Mouse (Mus musculus) CH12.LX (cell line): ENCODE measurements around the gene Trp53bp2. TPM values are rescaled to one million over a fixed set of nuclear protein-coding genes. Genes with fewer than 3 reads are reported as not detected.

Source experiments
- DNase-seq: peaks from one replicate; pipeline ENCODE4 v3.0.0-alpha.2; 2013; ENCODE audit errors: extremely low read depth
- H3K27ac ChIP-seq: 2 replicates; pipeline ENCODE4 v1.5.1; 2012; ENCODE audit warnings: low read depth, mild to moderate bottlenecking, control low read depth, moderate library complexity; ENCODE audit not compliant: insufficient read depth
- H3K27me3 ChIP-seq: replicated peaks from 2 replicates; pipeline ENCODE3; 2012; ENCODE audit warnings: inconsistent platforms
- H3K36me3 ChIP-seq, 2 experiments: replicated peaks in 1 of 2; 2 replicates each; pipeline versions ENCODE3 to v1.6.1; 2012; ENCODE audit warnings: inconsistent platforms in 1 of 2, low read length in 1 of 2, mild to moderate bottlenecking in 1 of 2, mixed read lengths in 1 of 2, moderate library complexity in 1 of 2; ENCODE audit not compliant: control insufficient read depth in 1 of 2, insufficient read depth in 1 of 2
- H3K4me1 ChIP-seq, 2 experiments: 2 replicates each; pipeline ENCODE4 v1.6.1; 2012; ENCODE audit warnings: inconsistent platforms in 1 of 2, moderate library complexity in 1 of 2; ENCODE audit not compliant: insufficient read depth in 2 of 2, control insufficient read depth in 1 of 2
- H3K4me2 ChIP-seq: 2 replicates; pipeline ENCODE4 v1.6.1; 2012; ENCODE audit warnings: low read depth, mild to moderate bottlenecking, control low read depth; ENCODE audit not compliant: poor library complexity, insufficient read depth, severe bottlenecking
- H3K4me3 ChIP-seq, 3 experiments: fragments of 150-350 bp in 1 of 3; sonication (generic) in 1 of 3; replicated peaks in 1 of 3; 2 replicates each; pipeline versions ENCODE3 to v1.5.1; 2011 to 2012; ENCODE audit warnings: low read depth in 2 of 3, low read length in 2 of 3, mild to moderate bottlenecking in 2 of 3, moderate library complexity in 2 of 3, control low read depth in 1 of 3, improper control_type of control experiment in 1 of 3, inconsistent platforms in 1 of 3, mixed read lengths in 1 of 3; ENCODE audit not compliant: poor library complexity in 1 of 3
- H3K79me2 ChIP-seq: replicated peaks from 2 replicates; pipeline ENCODE4 v1.6.1; 2012; ENCODE audit warnings: mild to moderate bottlenecking, moderate library complexity; ENCODE audit not compliant: control insufficient read depth, poor library complexity, insufficient read depth, severe bottlenecking; ENCODE audit errors: extremely low read depth
- H3K9ac ChIP-seq: 2 replicates; pipeline ENCODE4 v1.6.1; 2012; ENCODE audit warnings: low read depth, mild to moderate bottlenecking, control low read depth, moderate library complexity; ENCODE audit not compliant: insufficient read depth
- H3K9me3 ChIP-seq: replicated peaks from 2 replicates; pipeline ENCODE3; 2012; ENCODE audit warnings: low read length, inconsistent platforms, mixed read lengths
- BHLHE40 ChIP-seq: IDR thresholded peaks from 2 replicates; pipeline ENCODE4 v1.6.1; 2011; ENCODE audit warnings: mild to moderate bottlenecking, low read depth, low read length, improper control_type of control experiment
- CHD1 ChIP-seq: IDR thresholded peaks from 2 replicates; pipeline ENCODE4 v1.6.1; 2012; ENCODE audit warnings: low read depth, low read length, improper control_type of control experiment, inconsistent platforms
- CHD2 ChIP-seq: IDR thresholded peaks from 2 replicates; pipeline ENCODE4 v1.6.1; 2011; ENCODE audit warnings: low read length, improper control_type of control experiment
- ELF1 ChIP-seq: IDR thresholded peaks from 2 replicates; pipeline ENCODE4 v1.6.1; 2014; ENCODE audit warnings: low read depth, mild to moderate bottlenecking, inconsistent platforms, low read length, improper control_type of control experiment
- EP300 ChIP-seq: IDR thresholded peaks from 2 replicates; pipeline ENCODE4 v1.6.1; 2011; ENCODE audit warnings: low read length, improper control_type of control experiment
- GABPA ChIP-seq: IDR thresholded peaks from 2 replicates; pipeline ENCODE4 v1.6.1; 2012; ENCODE audit warnings: low read depth, low read length, improper control_type of control experiment, inconsistent platforms; ENCODE audit not compliant: insufficient replicate concordance
- IRF4 ChIP-seq: IDR thresholded peaks from 2 replicates; pipeline ENCODE4 v1.6.1; 2014; ENCODE audit warnings: low read depth, mild to moderate bottlenecking, inconsistent platforms, low read length, improper control_type of control experiment
- MAZ ChIP-seq: IDR thresholded peaks from 2 replicates; pipeline ENCODE4 v1.6.1; 2012; ENCODE audit warnings: low read depth, mild to moderate bottlenecking, inconsistent platforms, low read length, improper control_type of control experiment, moderate library complexity
- MEF2A ChIP-seq: IDR thresholded peaks from 2 replicates; pipeline ENCODE4 v1.6.1; 2014; ENCODE audit warnings: low read depth, mild to moderate bottlenecking, inconsistent platforms, low read length, improper control_type of control experiment, borderline replicate concordance
- MXI1 ChIP-seq: IDR thresholded peaks from 2 replicates; pipeline ENCODE4 v1.6.1; 2011; ENCODE audit warnings: mild to moderate bottlenecking, low read depth, low read length, improper control_type of control experiment
- MYC ChIP-seq: IDR thresholded peaks from 2 replicates; pipeline ENCODE4 v1.6.1; 2011; ENCODE audit warnings: low read depth, mild to moderate bottlenecking, improper control_type of control experiment, low read length
- NELFE ChIP-seq: IDR thresholded peaks from 2 replicates; pipeline ENCODE4 v1.6.1; 2011; ENCODE audit warnings: low read depth, low read length, improper control_type of control experiment
- PAX5 ChIP-seq: IDR thresholded peaks from 2 replicates; pipeline ENCODE4 v1.6.1; 2012; ENCODE audit warnings: low read length, inconsistent platforms, mixed read lengths
- POLR2A ChIP-seq: IDR thresholded peaks from 2 replicates; pipeline ENCODE4 v1.6.1; 2011; ENCODE audit warnings: low read depth, mild to moderate bottlenecking, improper control_type of control experiment, low read length
- RCOR1 ChIP-seq: conservative IDR thresholded peaks from 2 replicates; pipeline ENCODE4 v1.6.1; 2012; ENCODE audit warnings: low read depth, mild to moderate bottlenecking, inconsistent platforms, low read length, improper control_type of control experiment
- SIN3A ChIP-seq: IDR thresholded peaks from 2 replicates; pipeline ENCODE4 v1.6.1; 2012; ENCODE audit warnings: low read length, improper control_type of control experiment, inconsistent platforms
- TBP ChIP-seq: conservative IDR thresholded peaks from 2 replicates; pipeline ENCODE4 v1.6.1; 2011; ENCODE audit warnings: low read depth, low read length, improper control_type of control experiment
- USF2 ChIP-seq: conservative IDR thresholded peaks from 2 replicates; pipeline ENCODE4 v1.6.1; 2011; ENCODE audit warnings: low read depth, low read length, improper control_type of control experiment
- ZC3H11A ChIP-seq: IDR thresholded peaks from 2 replicates; pipeline ENCODE4 v1.6.1; 2012; ENCODE audit warnings: low read depth, mild to moderate bottlenecking, inconsistent platforms, low read length, improper control_type of control experiment
- ZKSCAN1 ChIP-seq: IDR thresholded peaks from 2 replicates; pipeline ENCODE4 v1.6.1; 2012; ENCODE audit warnings: low read depth, inconsistent platforms, low read length, improper control_type of control experiment, borderline replicate concordance
- ZNF384 ChIP-seq: IDR thresholded peaks from 2 replicates; pipeline ENCODE4 v1.6.1; 2012; ENCODE audit warnings: low read depth, low read length, improper control_type of control experiment, inconsistent platforms
- dilution Hi-C: fragments of 300-500 bp; cut with MboI; formaldehyde crosslinking; loops from 2 replicates; pipeline ENCODE4 v1.14.3; 2020; ENCODE audit warnings: low sequenced_read_pairs; ENCODE audit not compliant: extremely low pct_unique_long_range_greater_than_20kb, extremely low pct_ligation_motif_present
- in situ Hi-C: fragments of 300-500 bp; cut with MboI; formaldehyde crosslinking; loops from 3 replicates; pipeline ENCODE4 v1.14.3; 2019; ENCODE audit warnings: low sequenced_read_pairs, low pct_ligation_motif_present, low pct_unique_long_range_greater_than_20kb, mixed read lengths
- polyA plus RNA-seq: library from polyadenylated mRNA; unstranded; fragments of >175 nt; gene quantifications from 2 replicates; pipeline ENCODE4 v1.2.1, GENCODE M21; 2012; ENCODE audit warnings: low read depth; ENCODE audit not compliant: insufficient read length
- total RNA-seq, 2 experiments: library from RNA; depleted of rRNA; stranded (reverse); fragments of 300-350 nt in 1 of 2; fragments of >200 nt in 1 of 2; gene quantifications; 2 replicates each; pipeline ENCODE4 v1.2.3; 2012 to 2014

Gene Trp53bp2
- total and polyA plus RNA-seq, 3 experiments, result 1.4 to 4.7 (median 2.9) TPM

DNA sequence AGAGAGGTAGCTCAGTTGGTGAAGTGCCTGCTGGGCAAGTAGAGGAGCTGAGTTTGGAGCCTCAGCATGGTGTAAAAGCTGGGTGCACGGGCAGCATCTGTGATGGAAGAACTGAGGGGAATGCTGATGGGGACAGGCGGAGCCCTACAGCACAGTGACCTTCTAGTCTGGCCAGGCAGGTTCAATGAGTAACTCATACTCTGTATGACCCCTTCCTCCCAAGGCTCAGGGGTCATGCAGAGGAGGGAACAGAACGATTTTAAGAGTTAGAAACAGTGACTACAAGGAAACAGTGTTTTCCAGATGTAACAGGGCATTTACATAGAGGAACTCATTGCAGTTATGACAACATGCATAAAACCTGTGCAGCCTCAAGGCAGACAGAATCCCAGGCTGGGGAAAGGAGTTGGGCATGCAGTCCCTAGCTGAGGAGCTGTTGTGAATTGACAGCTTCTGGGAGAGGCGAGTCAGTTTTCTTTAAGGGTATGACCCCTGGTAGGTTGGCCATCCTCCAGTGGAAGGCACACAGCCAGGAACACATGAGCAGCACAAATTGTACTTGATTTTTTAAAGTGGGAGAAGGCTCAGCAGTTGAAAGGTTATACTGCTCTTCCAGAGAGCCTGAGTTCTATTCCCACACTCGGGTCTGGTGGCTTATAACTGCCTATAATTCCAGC, 30.7 kb downstream of the Trp53bp2 start:
- peaks cover 18 to 52% of the 10 kb centered on the region in 2 experiments for H3K36me3 ChIP-seq
- dilution Hi-C loops (no loop called here), in situ Hi-C loops (no loop called here)
- no peaks in the 10 kb centered on the region for H3K27me3 ChIP-seq
- no peak overlapping the region for H3K4me2 ChIP-seq
- no peaks in the 10 kb centered on the region for H3K9me3 ChIP-seq
- H3K4me1 ChIP-seq, result no peaks in the 10 kb centered on the region
- no peaks in the 10 kb centered on the region for H3K79me2 ChIP-seq
- H3K27ac ChIP-seq, result no peak overlapping the region
- H3K4me3 ChIP-seq, result no peak overlapping the region
- H3K9ac ChIP-seq, result no peak overlapping the region
- DNase-seq, result no peak
- TF ChIP-seq ZKSCAN1 (no peak), POLR2A (no peak)
- TF ChIP-seq, all 38 proteins: peak for 0

DNA sequence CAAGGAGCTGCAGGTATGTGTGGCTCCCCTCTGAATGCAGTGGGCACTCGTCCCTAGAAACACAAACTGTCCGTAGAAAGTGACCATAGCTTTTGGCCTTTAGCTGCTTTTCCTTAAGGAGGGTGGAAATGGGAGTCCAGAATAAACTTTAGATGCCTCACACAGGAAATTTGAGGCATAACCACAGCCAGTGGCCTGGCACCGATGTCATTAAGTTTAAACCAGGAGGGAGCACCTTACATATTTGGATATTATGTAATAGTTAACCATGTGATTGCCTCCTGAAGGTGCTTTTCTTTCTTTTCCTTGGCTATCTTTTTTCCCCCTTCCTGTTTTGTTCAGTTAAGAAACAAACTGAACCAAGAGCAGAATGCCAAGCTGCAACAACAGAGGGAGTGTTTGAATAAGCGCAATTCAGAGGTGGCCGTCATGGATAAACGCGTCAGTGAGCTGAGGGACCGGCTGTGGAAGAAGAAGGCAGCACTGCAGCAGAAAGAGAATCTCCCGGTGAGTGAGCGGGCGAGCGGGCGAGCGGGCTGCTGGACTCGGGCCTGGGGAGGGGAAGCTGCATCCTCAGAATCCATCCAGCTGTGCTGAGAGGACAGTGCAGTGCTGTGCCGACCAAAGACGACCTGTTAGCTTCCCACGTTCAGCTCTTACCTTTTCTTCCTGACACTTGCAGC, 33.0 kb downstream of the Trp53bp2 start:
- dilution Hi-C loops, result no loop called here
- Histone ChIP-seq H3K9ac (no peak overlapping the region), H3K9me3 (no peaks in the 10 kb centered on the region), H3K27me3 (no peaks in the 10 kb centered on the region), H3K4me2 (no peak overlapping the region), H3K4me1 (no peaks in the 10 kb centered on the region), H3K36me3 (peaks cover 30 to 64% of the 10 kb centered on the region in 2 experiments), H3K4me3 (no peak overlapping the region)
- DNase-seq, result no peak
- in situ Hi-C loops, result no loop called here
- no peak for TF ChIP-seq PAX5
- TF ChIP-seq EP300, result no peak
- TF ChIP-seq RCOR1, result no peak
- no peak for TF ChIP-seq GABPA
- no peak for TF ChIP-seq CHD2
- TF ChIP-seq ZC3H11A, result no peak
- no peak for TF ChIP-seq MXI1
- TF ChIP-seq MYC, result no peak
- no peak for TF ChIP-seq MAZ
- TF ChIP-seq IRF4, result no peak
- no peak for TF ChIP-seq SIN3A
- no peak for TF ChIP-seq TBP
- no peak for TF ChIP-seq USF2
- TF ChIP-seq NELFE, result no peak
- no peak for TF ChIP-seq ZNF384
- no peak for TF ChIP-seq POLR2A
- TF ChIP-seq ELF1, result no peak
- no peak for TF ChIP-seq BHLHE40
- no peak for TF ChIP-seq MEF2A
- no peak for TF ChIP-seq CHD1
- TF ChIP-seq, all 38 proteins: peak for 0
- no peak overlapping the region for H3K27ac ChIP-seq
- no peaks in the 10 kb centered on the region for H3K79me2 ChIP-seq
